Mouse (Mus musculus) spleen, postnatal 0 days (tissue): ENCODE results near the gene Ccnt1. TPM values are rescaled to one million over a fixed set of nuclear protein-coding genes. Genes with fewer than 3 reads are reported as not detected.

Experiments
- polyA plus RNA-seq: library from polyadenylated mRNA; unstranded; fragments of >200 nt; fragmentation: Nextera tagmentation; extraction: Ambion mirVana; gene quantifications from 2 replicates; pipeline ENCODE4 v1.2.1, GENCODE M21; 2015

The Ccnt1 gene
- 35.3 and 37.5 TPM in 2 replicates for polyA plus RNA-seq

DNA sequence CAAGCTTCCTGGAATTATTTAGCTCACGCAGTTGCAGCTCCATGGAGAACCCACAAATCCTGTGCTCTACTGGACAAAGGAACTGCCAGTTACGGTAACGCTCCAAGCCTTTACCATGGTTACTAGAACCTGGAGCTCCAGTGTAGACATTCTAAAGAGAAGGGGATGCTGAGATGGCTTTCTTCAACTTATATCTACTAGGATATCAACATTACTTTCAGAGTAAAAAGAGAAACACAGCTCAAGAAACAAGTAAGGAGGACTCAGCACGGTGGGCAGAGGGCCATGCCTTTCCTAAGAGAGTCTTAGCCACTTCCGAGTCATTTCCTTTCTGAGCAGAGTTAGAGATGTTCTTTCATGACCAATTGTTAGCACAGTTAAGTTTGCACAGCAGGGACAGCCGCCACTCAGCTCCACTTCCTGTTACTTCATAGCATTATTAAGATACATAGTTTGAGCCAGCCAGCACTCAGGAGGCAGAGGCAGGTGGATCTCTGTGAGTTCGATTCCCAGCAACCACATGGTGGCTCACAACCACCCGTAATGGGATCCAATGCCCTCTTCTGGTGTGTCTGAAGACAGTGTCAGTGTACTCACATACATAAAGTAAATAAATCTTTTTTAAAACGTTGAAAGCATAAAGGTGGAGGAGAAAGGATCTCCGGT is at the start of gene Ccnt1, which contains the start of gene 4930415O20Rik:
TSS of gene Ccnt1 (minus strand) at position 51 of the 666 bp plus-strand sequence.
TSS of gene 4930415O20Rik (plus strand) at position 132 of the 666 bp plus-strand sequence.

DNA sequence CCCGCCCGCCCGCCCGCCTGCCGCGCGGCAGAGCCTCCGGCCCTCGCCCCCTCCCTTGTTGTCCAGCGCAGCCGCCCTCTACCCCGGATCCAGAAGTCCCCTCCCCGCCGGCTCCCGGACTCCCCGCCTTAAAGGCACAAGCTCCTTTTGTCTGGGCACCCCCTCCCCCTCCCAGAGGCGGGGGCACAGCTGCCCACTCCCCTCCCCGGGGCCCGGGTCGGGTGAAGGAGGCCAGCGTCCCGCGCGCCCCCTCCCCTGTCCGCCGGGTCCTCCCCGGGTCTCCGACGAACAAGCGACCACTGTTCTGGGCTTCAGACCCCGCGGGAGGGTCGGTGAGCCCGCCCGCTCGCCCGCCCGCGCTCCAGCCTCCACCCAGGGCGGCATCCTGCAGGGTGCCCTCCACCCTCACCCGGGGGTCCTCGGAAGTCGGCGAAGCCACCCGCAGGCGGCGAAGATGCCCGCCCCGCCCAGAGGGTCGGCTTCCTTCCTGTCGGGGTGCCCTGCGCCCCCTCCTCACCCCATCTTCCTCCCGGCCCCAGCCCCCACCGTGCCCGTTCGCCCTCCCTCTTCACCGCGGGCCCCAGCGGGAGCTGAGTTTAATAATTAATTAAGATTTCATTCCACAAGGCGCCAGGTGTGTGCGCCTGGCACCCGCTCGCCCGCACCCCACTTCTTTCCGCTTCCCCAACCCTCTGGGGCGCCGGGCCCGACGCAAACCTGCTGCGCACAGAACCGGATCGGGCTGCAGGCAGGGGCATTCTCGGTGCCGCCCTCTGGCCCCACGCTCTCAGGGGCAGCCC is 38.8 kb upstream of the Ccnt1 start, which contains the start of gene Adcy6:
TSS of gene Adcy6 (minus strand) at position 746 of the 800 bp plus-strand sequence.

DNA sequence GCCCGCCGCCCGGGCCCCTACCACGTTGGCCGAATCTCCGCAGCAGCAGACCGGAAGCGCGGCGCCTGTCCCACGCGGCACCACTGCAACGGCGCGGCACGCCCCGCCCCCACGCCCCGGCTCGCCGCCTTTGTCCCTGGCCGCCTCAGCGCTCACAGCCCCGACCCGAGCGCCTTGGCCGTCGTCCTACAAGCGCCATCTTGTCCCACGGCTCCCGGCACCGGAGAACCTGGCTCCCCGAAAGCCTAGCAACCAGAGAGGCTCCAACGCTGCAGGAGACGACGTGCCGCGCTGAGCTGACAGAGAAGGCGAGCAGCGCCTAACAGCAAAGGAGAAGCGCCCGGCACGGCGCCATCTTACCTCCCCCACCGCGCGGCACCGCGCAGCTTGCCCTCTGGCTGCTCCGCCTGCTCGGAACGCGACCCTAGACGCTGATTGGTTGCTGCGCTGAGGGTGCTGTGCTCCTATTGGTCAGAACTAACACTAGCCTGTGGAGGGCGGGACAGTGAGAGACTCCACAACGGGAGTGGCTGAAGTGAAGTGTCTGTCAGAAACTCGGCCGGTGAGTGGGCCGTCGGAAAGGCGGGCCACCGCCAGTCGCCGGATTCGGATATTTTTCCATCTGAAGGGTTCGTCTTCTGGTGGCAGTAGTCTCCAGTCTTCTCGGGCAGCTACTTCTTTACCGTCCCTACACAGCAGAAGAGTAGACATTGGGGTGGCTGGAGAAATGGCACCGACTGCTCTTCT is 36.7 kb downstream of the Ccnt1 start, which contains the start of gene Kansl2:
TSS of gene Kansl2 (minus strand) at position 384 of the 747 bp plus-strand sequence.

DNA sequence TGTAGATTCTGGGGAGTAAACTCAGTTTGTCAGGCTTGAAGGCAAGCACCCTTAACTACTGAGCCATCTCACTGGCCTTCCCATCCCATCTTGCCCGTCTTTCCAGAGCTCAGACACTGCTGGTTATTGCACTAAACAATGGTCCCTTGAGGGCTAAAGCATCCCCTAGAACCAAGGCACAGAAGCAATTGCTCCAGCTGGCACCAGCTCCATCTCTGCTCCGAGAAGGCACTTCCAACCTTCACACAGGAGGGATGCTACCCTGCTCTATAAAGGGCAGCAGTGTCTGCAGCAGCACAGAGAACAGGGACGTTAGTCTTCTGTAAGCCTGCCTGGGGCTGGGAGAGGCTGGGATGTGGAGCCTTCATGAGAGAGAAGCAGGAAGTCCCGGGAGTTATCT is 78.6 kb downstream of the Ccnt1 start, which contains the start of gene Olfr279:
TSS of gene Olfr279 (plus strand) at position 301 of the 400 bp plus-strand sequence.

Other genes with a start within 250 kb of the Ccnt1 start
- gene Olfr284, start 229.9 kb downstream of the Ccnt1 start, polyA plus RNA-seq = not detected in 2 replicates
- not detected in 2 replicates for gene Olfr283, start 190.0 kb downstream of the Ccnt1 start, polyA plus RNA-seq
- gene Olfr282, start 139.7 kb downstream of the Ccnt1 start, polyA plus RNA-seq = not detected in 2 replicates
- not detected in 2 replicates for gene Olfr281, start 118.3 kb downstream of the Ccnt1 start, polyA plus RNA-seq
- gene OR5BS1P, start 101.0 kb downstream of the Ccnt1 start, polyA plus RNA-seq = not detected in 2 replicates
- 0.26 and 0.63 TPM in 2 replicates for gene Lalba, start 88.2 kb downstream of the Ccnt1 start, polyA plus RNA-seq
- not detected in 2 replicates for gene Olfr279, start 78.5 kb downstream of the Ccnt1 start, polyA plus RNA-seq
- gene Kansl2, start 36.7 kb downstream of the Ccnt1 start, polyA plus RNA-seq = 50.7 and 51.7 TPM in 2 replicates
- 0.25 TPM in 1 of 2 replicates, not detected in the other for gene 4930415O20Rik, start 81 bp upstream of the Ccnt1 start, polyA plus RNA-seq
- gene Adcy6, start 39.2 kb upstream of the Ccnt1 start, polyA plus RNA-seq = 10.8 and 11.4 TPM in 2 replicates
- gene Cacnb3, start 59.9 kb upstream of the Ccnt1 start, polyA plus RNA-seq = 2.7 and 5.0 TPM in 2 replicates
- gene Ddx23, start 92.0 kb upstream of the Ccnt1 start, polyA plus RNA-seq = 17.7 and 19.2 TPM in 2 replicates
- gene Rnd1, start 106.5 kb upstream of the Ccnt1 start, polyA plus RNA-seq = 2.0 and 4.0 TPM in 2 replicates
- gene Ccdc65, start 137.3 kb upstream of the Ccnt1 start, polyA plus RNA-seq = 0.18 TPM in 1 of 2 replicates, not detected in the other
- gene Fkbp11, start 157.3 kb upstream of the Ccnt1 start, polyA plus RNA-seq = 15.8 and 16.0 TPM in 2 replicates
- 12.4 and 15.3 TPM in 2 replicates for gene Arf3, start 192.3 kb upstream of the Ccnt1 start, polyA plus RNA-seq
- gene Wnt10b, start 207.2 kb upstream of the Ccnt1 start, polyA plus RNA-seq = 0.05 and 0.08 TPM in 2 replicates
- not detected in 2 replicates for gene Wnt1, start 218.9 kb upstream of the Ccnt1 start, polyA plus RNA-seq
- gene Ddn, start 238.6 kb upstream of the Ccnt1 start, polyA plus RNA-seq = 0.02 TPM in 1 of 2 replicates, not detected in the other